Mouse (Mus musculus) ES-Bruce4 (cell line): ENCODE data around the gene Gm11985. TPM values are rescaled to one million over a fixed set of nuclear protein-coding genes. Genes with fewer than 3 reads are reported as not detected.
A peak's percentile ranks its signal among the peaks of the same experiment; 100 is the strongest.

Experiments
- H3K27ac ChIP-seq: 2 replicates; pipeline ENCODE4 v1.5.1; 2012; ENCODE audit warnings: low read length, inconsistent platforms; ENCODE audit not compliant: insufficient read depth
- H3K27me3 ChIP-seq: 2 replicates; pipeline ENCODE4 v1.6.1; 2012; ENCODE audit warnings: mild to moderate bottlenecking, low read length, inconsistent platforms; ENCODE audit not compliant: control insufficient read depth, poor library complexity, insufficient read depth, severe bottlenecking
- H3K36me3 ChIP-seq: 2 replicates; pipeline ENCODE4 v1.6.1; 2012; ENCODE audit warnings: inconsistent platforms, mild to moderate bottlenecking, low read length, moderate library complexity; ENCODE audit not compliant: control insufficient read depth, poor library complexity, insufficient read depth, severe bottlenecking
- H3K4me1 ChIP-seq: one replicate; pipeline ENCODE4 v1.8.1; 2011; ENCODE audit warnings: low read length; ENCODE audit not compliant: control insufficient read depth, insufficient read depth
- H3K4me3 ChIP-seq: 2 replicates; pipeline ENCODE4 v1.5.1; 2011; ENCODE audit warnings: low read depth, mild to moderate bottlenecking, low read length
- H3K9ac ChIP-seq: 2 replicates; pipeline ENCODE4 v1.6.1; 2012; ENCODE audit warnings: low read depth, mild to moderate bottlenecking, inconsistent platforms; ENCODE audit not compliant: poor library complexity, severe bottlenecking
- H3K9me3 ChIP-seq: replicated peaks from 2 replicates; pipeline ENCODE4 v1.6.1; 2012; ENCODE audit warnings: mild to moderate bottlenecking, low read length, inconsistent platforms; ENCODE audit not compliant: control insufficient read depth, poor library complexity, insufficient read depth, severe bottlenecking
- CTCF ChIP-seq: IDR thresholded peaks from one replicate; pipeline ENCODE4 v1.8.1; 2011; ENCODE audit warnings: low read depth, low read length
- EP300 ChIP-seq: IDR thresholded peaks from 2 replicates; pipeline ENCODE4 v1.6.1; 2011; ENCODE audit warnings: low read depth, low read length; ENCODE audit not compliant: insufficient read depth
- POLR2A ChIP-seq: IDR thresholded peaks from one replicate; pipeline ENCODE4 v1.8.1; 2011; ENCODE audit warnings: low read length; ENCODE audit not compliant: insufficient read depth
- polyA plus RNA-seq: library from polyadenylated mRNA; stranded (reverse); fragments of >200 nt; gene quantifications from 2 replicates; pipeline ENCODE4 v1.2.4, GENCODE M21; 2011; ENCODE audit warnings: low read depth; ENCODE audit not compliant: missing spikeins, insufficient read depth, insufficient read length

The Gm11985 gene
- polyA plus RNA-seq, 1 experiment, result not detected

DNA sequence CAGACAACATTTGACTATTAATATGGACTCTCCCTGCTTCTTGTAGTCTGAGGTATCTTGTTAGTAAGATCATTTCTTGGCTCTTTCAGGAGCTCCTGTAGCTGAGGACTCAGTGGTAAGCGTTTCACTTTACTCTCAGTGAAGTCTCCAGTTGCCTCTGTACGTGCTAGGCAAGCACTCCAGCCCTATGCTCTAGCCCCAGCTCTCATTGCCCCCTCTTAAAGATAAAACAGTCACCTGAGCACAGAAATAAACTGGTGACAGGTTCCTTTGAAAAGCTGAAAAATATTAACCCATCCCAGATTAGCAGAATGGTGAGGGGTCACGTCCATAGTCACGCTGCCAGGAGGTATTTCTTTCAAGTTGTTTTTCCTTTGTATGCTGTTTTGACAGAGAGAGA is 9.6 kb downstream of the Gm11985 start:
- Histone ChIP-seq H3K9me3 (0 out of 2 replicates have a peak, but pooled peaks cover 3% of the 10 kb centered on the region), H3K27ac (no peak overlapping the region), H3K4me3 (no peak overlapping the region), H3K36me3 (no peaks in the 10 kb centered on the region), H3K27me3 (no peaks in the 10 kb centered on the region), H3K4me1 (no peaks in the 10 kb centered on the region), H3K9ac (no peak overlapping the region)
- no peak for TF ChIP-seq EP300
- no peak for TF ChIP-seq POLR2A
- no peak for TF ChIP-seq CTCF

GRCm38 (mm10) chr11:7173664-7174063 is 14.7 kb downstream of the Gm11985 start:
- Histone ChIP-seq H3K27me3 (no peaks in the 10 kb centered on the region), H3K36me3 (no peaks in the 10 kb centered on the region), H3K9ac (no peak overlapping the region), H3K27ac (no peak overlapping the region), H3K4me3 (no peak overlapping the region), H3K9me3 (no peaks in the 10 kb centered on the region), H3K4me1 (no peaks in the 10 kb centered on the region)
- TF ChIP-seq CTCF, result no peak
- no peak for TF ChIP-seq EP300
- TF ChIP-seq POLR2A, result no peak

- TF ChIP-seq EP300 (no peak), POLR2A (no peak), CTCF (no peak)
- Histone ChIP-seq H3K4me3 (no peak overlapping the region), H3K9ac (no peak overlapping the region), H3K27ac (no peak overlapping the region), H3K36me3 (no peaks in the 10 kb centered on the region), H3K9me3 (no peaks in the 10 kb centered on the region), H3K4me1 (no peaks in the 10 kb centered on the region), H3K27me3 (no peaks in the 10 kb centered on the region)
Observed at GRCm38 (mm10) chr11:7169645-7170044, 18.7 kb downstream of the Gm11985 start.

DNA sequence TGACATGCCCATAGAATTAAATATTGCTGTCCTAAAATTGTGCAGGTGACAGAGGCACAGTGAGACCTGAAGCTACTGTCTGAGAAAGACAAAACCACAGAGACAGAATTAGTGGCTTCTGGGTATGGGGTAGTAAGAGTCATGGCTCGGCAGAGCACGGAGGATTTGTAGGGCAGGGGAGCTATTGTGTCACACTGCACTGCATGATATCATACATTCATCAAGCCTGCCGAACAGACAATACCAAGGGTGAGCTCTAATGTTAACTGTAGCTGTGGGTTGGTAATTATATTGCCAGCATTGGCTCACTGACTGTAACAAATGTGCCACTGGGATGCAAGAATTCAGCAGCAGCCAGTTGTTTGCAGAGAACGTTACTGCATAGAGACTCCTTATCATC is 24.0 kb downstream of the Gm11985 start:
- Histone ChIP-seq H3K36me3 (no peaks in the 10 kb centered on the region), H3K27me3 (no peaks in the 10 kb centered on the region), H3K9me3 (no peaks in the 10 kb centered on the region), H3K4me3 (no peak overlapping the region), H3K4me1 (no peaks in the 10 kb centered on the region), H3K27ac (no peak overlapping the region), H3K9ac (no peak overlapping the region)
- TF ChIP-seq POLR2A (no peak), CTCF (no peak), EP300 (no peak)

GRCm38 (mm10) chr11:7161502-7162174 is 26.7 kb downstream of the Gm11985 start:
- no peaks in the 10 kb centered on the region for H3K36me3 ChIP-seq
- no peaks in the 10 kb centered on the region for H3K27me3 ChIP-seq
- H3K4me1 ChIP-seq, result no peaks in the 10 kb centered on the region
- H3K9me3 ChIP-seq, result no peaks in the 10 kb centered on the region
- H3K4me3 ChIP-seq, result no peak overlapping the region
- H3K27ac ChIP-seq, result no peak overlapping the region
- TF ChIP-seq EP300 (no peak), CTCF (peak; percentile 30), POLR2A (no peak)
- no peak overlapping the region for H3K9ac ChIP-seq

- no peaks in the 10 kb centered on the region for H3K27me3 ChIP-seq
- no peak overlapping the region for H3K9ac ChIP-seq
- TF ChIP-seq POLR2A (no peak), CTCF (no peak), EP300 (no peak)
- H3K4me1 ChIP-seq, result no peaks in the 10 kb centered on the region
- no peaks in the 10 kb centered on the region for H3K36me3 ChIP-seq
- H3K4me3 ChIP-seq, result no peak overlapping the region
- H3K27ac ChIP-seq, result no peak overlapping the region
- H3K9me3 ChIP-seq, result no peaks in the 10 kb centered on the region
Observed at GRCm38 (mm10) chr11:7160637-7161101, 27.7 kb downstream of the Gm11985 start.
